Mouse (Mus musculus): ENCODE measurements around the gene Trim66. TPM values are rescaled to one million over a fixed set of nuclear protein-coding genes. Genes with fewer than 3 reads are reported as not detected.

Trim66 gene
- total RNA-seq (2021) = under 1 TPM; 0.29 TPM
- long read RNA-seq, experiment 1 = 0 reads
- long read RNA-seq, experiment 2 = 0 reads

DNA sequence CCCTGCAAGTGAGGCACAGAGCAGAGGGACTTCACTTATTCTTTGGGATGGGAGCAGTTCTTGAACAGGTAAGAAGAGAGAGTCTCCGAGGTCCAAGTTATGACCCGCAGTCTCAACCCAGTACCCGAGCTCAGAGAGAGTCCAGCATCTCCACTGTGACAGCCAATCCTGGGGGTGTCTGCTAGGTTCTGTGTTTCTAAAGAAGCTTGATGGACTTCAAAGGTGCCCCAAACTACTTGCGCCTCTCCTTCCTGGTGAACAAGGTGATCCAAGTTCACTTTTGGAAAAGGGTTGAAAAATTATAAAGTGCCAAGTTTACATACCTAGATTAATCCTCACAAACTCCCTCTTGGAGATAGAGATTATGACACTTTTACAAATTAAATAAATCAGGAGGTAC lies at the start of gene Trim66:
Gene Trim66, minus strand, starts transcription at position 101 of the 400 bp plus-strand sequence.
- no peak for DNase-seq (ENCODE audit: low spot score in 2 of 2)

- no peak for DNase-seq (ENCODE audit: low spot score in 2 of 2)
Observed at GRCm38 (mm10) chr7:109546726-109547125, 38.8 kb upstream of the Trim66 start.

DNA sequence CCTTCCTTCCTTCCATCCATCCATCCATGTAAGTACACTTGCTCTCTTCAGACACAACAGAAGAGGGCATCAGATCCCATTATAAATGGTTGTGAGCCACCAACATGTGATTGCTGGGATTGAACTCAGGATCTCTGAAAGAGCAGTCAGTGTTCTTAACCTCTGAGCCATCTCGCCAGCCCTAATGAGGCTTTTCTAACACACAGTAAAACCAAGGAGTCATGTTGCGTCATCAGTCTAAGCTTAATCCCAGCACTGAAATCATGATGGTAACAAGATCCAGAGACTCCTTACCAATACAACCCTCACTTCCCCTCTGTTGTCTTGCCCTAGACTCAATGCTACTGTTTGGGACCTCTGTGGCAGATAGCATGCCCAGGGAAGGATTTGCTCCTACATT lies 38.3 kb upstream of the Trim66 start:
- DNase-seq (ENCODE audit: low spot score in 2 of 2) = no peak

- DNase-seq (ENCODE audit: low spot score in 2 of 2) = peak in 1 of 2 experiments; percentile 51
Observed at GRCm38 (mm10) chr7:109545255-109545993, 37.5 kb upstream of the Trim66 start.

DNA sequence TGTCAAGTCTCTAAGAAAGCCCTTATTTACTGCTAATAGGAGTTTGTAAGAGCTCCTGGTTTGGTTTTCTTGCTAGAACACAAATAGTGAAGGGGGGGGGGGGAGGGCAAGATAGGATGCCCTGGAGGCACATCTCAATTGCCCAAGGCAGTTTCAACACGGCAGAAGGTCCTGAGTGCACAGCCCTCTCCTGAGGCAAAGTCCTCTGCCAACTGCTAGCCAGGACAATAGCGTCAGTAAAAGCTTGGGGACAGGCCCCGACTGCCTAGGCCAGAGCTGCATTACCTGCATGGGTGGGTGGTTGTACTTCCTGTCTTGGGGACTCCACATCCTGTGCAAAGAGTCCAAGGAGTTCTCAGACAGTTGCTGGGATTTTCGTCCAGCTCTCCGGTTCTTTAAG lies 36.9 kb upstream of the Trim66 start:
- DNase-seq (ENCODE audit: low spot score in 2 of 2) = no peak

- no peak for DNase-seq (ENCODE audit: low spot score in 2 of 2)
Observed at GRCm38 (mm10) chr7:109542364-109542628, 34.4 kb upstream of the Trim66 start.

DNA sequence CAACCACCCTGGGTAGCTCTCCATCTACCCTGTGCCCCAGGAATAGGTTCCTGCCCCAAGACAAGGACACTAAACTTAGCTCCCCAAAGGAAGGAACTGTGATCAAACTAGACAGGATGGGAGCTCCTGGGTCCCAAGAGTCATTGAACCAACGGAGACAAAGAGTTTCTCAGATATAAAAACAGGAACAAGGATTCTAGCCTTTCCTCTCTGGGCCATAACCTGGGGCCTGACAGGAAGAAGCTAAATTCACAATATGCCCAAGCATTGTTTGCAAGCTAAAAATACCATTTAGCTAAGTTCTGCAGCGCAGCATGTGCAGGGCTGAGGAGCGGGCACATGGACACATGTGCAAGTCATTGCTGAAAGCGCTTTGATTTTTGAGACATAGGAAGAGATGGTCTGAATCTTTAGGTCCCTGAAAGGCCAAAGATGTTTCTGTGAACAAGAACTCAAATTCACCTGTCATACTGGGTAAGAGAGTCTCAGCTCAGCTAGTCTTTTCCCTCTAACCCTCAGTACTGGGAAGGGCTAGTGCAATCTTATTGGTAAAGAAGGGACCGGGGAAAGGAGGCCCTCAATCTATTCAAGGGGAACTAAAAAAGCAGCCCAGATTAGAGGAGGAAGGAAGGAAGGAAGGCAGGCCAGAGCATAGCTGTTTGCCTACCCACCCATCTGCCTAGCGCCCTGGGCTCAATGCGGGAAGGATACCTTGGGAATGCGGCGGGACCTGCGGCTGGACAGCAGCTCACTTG lies 33.9 kb upstream of the Trim66 start:
- DNase-seq (ENCODE audit: low spot score in 2 of 2) = no peak

GRCm38 (mm10) chr7:109540902-109541301 lies 33.0 kb upstream of the Trim66 start:
- no peak for DNase-seq (ENCODE audit: low spot score in 2 of 2)

- peak; percentile 75 to 88 for DNase-seq (ENCODE audit: low spot score in 2 of 2)
Observed at GRCm38 (mm10) chr7:109536451-109536946, 28.6 kb upstream of the Trim66 start.

GRCm38 (mm10) chr7:109534921-109535320 lies 27.0 kb upstream of the Trim66 start:
- DNase-seq (ENCODE audit: low spot score in 2 of 2) = no peak

- no peak for DNase-seq (ENCODE audit: low spot score in 2 of 2)
Observed at GRCm38 (mm10) chr7:109533888-109534287, 26.0 kb upstream of the Trim66 start.

GRCm38 (mm10) chr7:109533129-109533528 lies 25.2 kb upstream of the Trim66 start:
- DNase-seq (ENCODE audit: low spot score in 2 of 2) = no peak

DNA sequence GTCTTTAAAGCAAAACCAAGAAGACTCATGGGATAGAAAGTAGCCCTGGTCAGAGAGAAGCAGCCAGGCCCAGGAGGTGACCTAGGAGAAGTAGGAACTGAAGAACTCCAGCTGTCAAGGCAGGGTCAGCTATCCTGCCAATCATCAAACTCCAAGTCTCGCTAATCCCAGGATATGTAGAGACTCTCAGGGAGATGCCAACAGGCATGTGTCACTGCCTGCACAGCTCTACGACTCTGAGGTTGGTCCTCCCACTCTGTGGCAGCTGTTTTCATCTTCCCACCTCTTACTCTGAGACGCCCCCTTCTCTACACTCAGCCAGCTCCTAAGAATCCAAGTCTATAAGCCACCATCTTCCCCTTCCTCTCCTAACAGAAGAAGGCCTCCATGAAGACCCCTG lies 24.8 kb upstream of the Trim66 start:
- DNase-seq (ENCODE audit: low spot score in 2 of 2) = no peak

DNA sequence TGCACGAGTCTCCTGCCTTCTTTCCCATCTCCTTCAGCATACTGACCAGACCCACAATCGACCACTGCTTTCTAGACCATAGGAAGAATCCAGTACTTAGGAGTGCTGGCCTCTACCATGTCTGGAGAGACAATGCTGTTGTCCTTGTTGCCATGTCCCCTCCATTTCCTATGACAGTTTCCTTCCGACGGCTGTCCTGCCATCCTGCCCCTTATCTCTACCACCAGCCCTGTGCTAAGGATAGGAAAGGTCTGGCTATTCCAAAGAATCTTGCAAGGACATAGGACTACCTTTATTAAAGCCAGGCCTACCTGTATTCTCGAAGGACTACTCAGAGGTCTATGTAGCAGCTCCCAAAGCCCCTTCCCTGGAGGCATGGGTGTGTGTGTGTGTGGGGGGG lies 23.6 kb upstream of the Trim66 start:
- DNase-seq (ENCODE audit: low spot score in 2 of 2) = no peak

DNA sequence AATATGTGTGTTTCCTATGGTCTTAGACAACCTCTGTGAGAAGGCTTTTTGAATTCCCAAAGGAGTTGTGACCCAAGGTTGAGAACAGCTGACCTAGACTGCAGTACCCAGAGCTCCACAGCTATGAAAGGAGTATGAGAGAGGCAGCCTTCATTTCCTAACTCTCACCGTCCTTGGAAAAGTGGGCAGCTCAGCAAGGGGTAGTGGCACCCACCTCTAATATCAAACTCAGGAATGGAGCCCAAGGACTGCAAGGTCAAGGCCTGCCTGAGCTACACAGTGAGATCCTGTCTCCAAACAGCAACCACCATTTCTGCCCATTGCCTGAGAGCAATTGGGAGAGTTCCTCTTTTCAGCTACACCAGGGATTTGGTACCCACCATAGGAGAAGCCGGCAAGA lies 21.8 kb upstream of the Trim66 start:
- no peak for DNase-seq (ENCODE audit: low spot score in 2 of 2)

DNA sequence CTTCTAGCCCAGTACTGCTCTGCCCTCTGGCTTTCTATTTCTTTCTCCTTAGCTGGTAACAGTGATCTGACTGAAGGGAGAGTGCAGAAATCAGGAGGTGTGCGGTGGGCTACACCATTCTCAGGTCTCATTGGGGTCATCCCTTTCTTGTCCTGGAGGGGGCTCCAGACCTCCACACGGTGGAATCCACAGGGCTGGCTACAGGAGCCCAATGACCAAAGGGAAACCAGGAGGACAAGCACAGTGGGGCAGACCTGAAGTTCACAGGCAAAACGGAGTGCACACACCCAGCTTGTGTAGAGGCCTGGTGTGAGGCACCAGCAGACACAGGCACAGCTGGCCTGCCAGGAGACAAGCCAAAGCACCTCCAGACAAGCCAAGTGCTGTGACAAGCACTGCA lies 20.4 kb upstream of the Trim66 start:
- DNase-seq (ENCODE audit: low spot score in 2 of 2) = peak; percentile 35 to 68

DNA sequence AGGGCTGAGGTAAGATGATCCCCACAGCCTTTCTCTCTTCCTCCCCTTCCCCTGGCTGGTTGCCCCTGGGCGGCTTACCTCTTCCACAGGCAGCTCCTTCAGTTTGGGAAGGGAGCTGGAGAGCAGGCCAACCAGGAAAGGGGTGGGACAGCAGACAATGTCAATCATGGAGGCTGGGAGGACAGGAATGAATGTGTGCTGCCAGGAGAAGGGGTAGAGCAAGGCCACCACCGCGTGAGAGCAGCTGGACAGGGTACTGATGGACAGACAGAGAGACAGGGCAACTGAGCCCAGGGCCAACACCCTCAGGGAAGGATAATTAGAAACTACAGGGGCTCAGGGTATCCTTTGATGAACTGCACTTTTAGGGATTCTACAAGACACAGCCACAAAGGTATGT lies 19.6 kb upstream of the Trim66 start:
- DNase-seq (ENCODE audit: low spot score in 2 of 2) = no peak

DNA sequence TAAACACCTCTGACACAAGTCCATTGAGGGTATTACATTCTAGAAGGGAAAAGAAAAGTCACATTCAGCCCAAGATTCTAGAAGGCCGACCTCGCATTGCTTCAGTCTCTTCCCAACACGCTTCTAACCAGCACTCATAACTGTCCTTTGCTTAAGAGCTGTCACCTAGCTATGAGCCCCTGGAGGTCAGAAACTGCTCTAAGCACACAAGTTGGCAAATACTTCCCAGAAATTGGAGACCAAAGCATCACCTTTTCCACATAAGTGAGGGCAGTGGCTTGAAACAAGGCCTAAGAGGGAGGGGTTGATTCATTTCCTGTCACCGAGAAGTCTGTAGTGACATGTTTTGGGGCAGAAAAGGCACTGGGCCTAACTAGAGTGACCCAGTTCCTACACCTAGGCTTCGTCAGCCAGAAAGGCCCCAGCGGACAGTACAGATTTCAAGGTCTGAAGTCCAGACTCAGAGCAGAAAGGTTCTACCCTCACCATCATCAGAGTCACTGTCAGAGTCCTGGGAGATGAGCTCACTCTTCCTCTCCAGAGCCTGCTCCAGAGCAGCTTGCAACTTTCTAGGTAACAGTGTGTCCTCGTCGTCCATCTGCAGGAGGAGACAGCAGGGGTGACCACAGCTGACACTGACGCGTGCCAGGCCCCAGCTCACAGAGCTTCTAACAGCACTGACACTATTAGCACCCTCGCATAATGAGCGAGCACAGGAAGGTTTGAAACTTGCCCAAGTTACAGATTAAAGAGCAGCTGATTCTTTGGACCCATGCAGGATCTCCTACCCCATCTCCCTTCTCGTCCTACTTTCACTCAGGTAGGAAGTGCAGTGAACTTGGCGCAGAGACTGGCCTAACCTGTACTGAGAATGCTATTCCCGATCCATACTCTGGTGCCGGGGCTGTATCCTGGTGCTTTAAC lies 18.1 kb upstream of the Trim66 start:
- DNase-seq (ENCODE audit: low spot score in 2 of 2) = no peak

DNA sequence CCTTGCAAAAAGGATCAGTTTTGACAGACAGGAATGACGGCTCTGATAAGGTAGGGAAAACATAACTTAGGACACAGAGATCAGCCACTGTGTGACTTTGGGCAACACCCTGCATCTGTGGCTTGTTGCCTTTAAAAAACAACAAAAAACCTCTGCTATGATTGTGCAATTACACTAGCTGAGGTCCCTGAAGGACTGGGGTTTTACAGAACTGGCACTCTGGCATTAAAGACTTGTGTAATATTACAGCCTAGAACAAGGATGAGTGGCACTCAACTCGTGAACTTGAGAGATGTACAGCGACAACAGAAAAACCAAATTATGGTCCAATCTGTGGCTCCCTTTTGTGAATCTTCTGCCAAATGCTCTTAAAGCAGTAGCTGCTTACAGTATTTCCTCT lies 16.8 kb upstream of the Trim66 start:
- no peak for DNase-seq (ENCODE audit: low spot score in 2 of 2)

GRCm38 (mm10) chr7:109524442-109524744 lies 16.5 kb upstream of the Trim66 start:
- no peak for DNase-seq (ENCODE audit: low spot score in 2 of 2)

DNA sequence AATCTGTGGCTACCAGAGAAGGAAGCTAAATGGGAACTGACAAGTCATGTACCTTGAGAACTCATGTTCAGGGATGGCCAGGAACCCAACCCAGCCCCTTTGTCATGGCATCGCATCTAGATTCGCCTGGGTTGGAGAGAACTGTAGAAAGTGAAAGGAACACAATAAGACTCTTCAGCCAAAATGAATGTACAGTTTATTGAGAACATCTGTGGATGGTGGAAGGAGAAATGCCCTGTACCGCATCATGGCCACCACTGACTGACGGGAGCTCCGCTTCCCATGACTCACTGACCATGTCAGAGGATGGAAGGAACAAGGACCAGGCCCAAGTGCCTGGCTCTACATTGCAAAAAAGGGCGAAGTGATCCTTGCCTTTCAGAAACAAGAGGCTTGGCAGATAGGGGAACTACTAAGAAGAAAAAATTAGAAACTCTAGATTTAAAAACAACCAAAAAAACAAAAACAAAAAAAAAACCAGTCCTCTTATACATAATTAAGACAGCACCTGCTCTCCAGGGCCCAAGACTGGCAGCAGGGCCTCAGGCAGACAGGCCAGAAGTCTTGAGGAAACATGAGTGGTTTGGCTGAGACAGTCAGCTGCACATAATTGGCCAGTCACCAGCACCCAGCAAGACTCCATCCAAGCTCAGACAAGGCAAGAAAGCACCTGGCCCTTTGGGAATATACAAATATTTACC lies 16.0 kb upstream of the Trim66 start:
- no peak for DNase-seq (ENCODE audit: low spot score in 2 of 2)
